Mouse (Mus musculus) lung, adult 2 months (tissue): Measurements from ENCODE around the gene Efcab5. TPM values are rescaled to one million over a fixed set of nuclear protein-coding genes. Genes with fewer than 3 reads are reported as not detected.
"Not testable (repeated sequence)": the region's sequence is repeated elsewhere in the genome, so short reads cannot be mapped to it uniquely, and the experiment has no call there.

Source experiments
- DNase-seq: peaks from one replicate; pipeline ENCODE4 v3.0.0; 2022
- H3K4me1 ChIP-seq: fragments of 200-500 bp; 2 replicates; pipeline ENCODE4 v1.6.1; 2011; ENCODE audit warnings: low read length; ENCODE audit not compliant: control insufficient read depth, insufficient read depth
- H3K4me3 ChIP-seq: fragments of 200-500 bp; replicated peaks from 2 replicates; pipeline ENCODE3; 2011; ENCODE audit warnings: low read depth, mild to moderate bottlenecking, control low read depth, low read length; ENCODE audit errors: extremely low read depth
- CTCF ChIP-seq: fragments of 200-500 bp; IDR thresholded peaks from 2 replicates; pipeline ENCODE4 v1.5.1; 2011; ENCODE audit warnings: mild to moderate bottlenecking, low read length, control low read depth; ENCODE audit not compliant: insufficient read depth
- POLR2A ChIP-seq: fragments of 200-500 bp; IDR thresholded peaks from 2 replicates; pipeline ENCODE4 v1.6.1; 2011; ENCODE audit warnings: low read depth, mild to moderate bottlenecking, control low read depth, low read length, borderline replicate concordance; ENCODE audit errors: extremely low read depth
- WGBS: fragments of 180-500 bp; shearing (Covaris S2); methylation state at CpG from one replicate; pipeline ENCODE4 v1.1.7; 2018; 5-methylcytosine and 5-hydroxymethylcytosine counted together
- polyA plus RNA-seq: library from polyadenylated mRNA; depleted of rRNA; stranded (reverse); fragments of >200 nt; gene quantifications from 2 replicates; pipeline ENCODE4 v1.2.3, GENCODE M21; 2012

Efcab5 gene
- polyA plus RNA-seq, 1 experiment = 0.50 TPM

- no peak for DNase-seq
- Histone ChIP-seq H3K4me3 (no peak overlapping the region), H3K4me1 (no peaks in the 10 kb centered on the region; the same call in 1 of the 2 replicates)
- WGBS = 67% methylated on average over 5 of the region's 5 CpGs
- TF ChIP-seq CTCF (no peak), POLR2A (no peak)
These were observed 7.2 kb downstream of the Efcab5 start for GRCm38 (mm10) chr11:77181528-77181927.

DNA sequence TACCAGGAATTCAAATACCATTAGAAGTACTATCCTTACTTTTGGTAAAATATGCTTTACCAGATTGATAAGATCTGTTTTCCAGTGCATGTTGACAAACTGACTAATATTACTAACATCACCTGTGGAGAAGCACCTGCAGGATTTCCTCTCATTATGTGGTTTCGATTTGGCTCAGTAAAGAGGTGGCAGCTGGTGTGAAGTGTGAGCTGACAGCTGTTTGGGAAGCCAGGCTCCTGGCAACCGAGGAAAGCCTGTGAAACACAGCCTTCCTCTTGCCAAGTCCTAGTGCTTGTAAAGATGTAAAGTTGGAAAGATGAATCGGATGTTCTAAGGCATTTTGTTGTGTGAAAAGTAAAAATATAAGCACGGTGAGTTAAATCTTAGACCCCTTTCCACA, 7.9 kb downstream of the Efcab5 start:
- DNase-seq = no peak
- TF ChIP-seq POLR2A (no peak), CTCF (no peak)
- WGBS = 32% methylated on average over 4 of the region's 4 CpGs
- no peak overlapping the region for H3K4me3 ChIP-seq
- no peaks in the 10 kb centered on the region; the same call in 1 of the 2 replicates for H3K4me1 ChIP-seq

GRCm38 (mm10) chr11:77179771-77180170, 9.0 kb downstream of the Efcab5 start:
- Histone ChIP-seq H3K4me1 (no peaks in the 10 kb centered on the region), H3K4me3 (no peak overlapping the region)
- TF ChIP-seq CTCF (no peak), POLR2A (no peak)
- WGBS = 73% methylated on average over 3 of the region's 3 CpGs
- DNase-seq = no peak

DNA sequence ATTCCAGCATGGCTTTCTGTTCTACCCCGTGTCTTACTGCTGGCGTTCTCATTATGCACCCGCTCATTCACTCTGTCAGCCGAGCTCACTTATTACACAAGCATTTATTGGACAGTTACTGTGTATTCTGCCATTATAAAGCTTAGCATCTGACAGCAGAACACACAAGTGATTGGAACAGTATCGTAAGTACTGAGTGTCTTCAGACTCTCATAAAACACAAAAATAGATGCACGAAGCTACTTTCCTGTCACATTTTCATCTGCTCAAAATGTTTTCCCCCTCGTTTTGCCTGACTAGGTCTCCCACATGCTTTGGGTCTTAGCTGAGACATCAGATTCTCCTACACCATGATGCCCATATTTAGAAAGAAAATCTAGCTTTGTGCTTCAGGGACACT, 14.2 kb downstream of the Efcab5 start:
- no peak for TF ChIP-seq POLR2A
- TF ChIP-seq CTCF = no peak
- no peak for DNase-seq
- no peak overlapping the region for H3K4me3 ChIP-seq
- WGBS = 72% methylated on average over 7 of the region's 7 CpGs
- no peaks in the 10 kb centered on the region for H3K4me1 ChIP-seq

DNA sequence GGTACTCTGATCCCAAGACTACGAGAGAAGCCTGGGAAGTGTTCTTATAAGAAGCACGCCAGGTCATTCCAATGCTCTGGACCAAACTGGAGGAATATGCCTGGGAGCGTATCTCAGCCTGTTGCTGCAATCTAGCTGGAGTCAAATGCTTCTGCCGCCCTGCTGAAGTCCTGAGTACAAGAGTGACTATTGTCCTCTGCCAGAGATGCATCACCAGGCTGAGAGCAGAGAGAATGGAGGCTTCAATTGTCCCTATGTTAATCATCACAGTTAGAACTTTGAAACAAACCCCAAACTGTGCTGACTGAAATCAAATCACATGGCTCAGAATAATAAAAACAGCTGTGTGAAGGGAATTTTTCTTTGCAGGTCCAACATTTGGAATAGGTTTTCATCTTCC, 15.0 kb downstream of the Efcab5 start:
- H3K4me1 ChIP-seq = no peaks in the 10 kb centered on the region
- WGBS = 72% methylated on average over 4 of the region's 4 CpGs
- no peak overlapping the region for H3K4me3 ChIP-seq
- DNase-seq = no peak
- TF ChIP-seq POLR2A (no peak), CTCF (no peak)

GRCm38 (mm10) chr11:77160744-77161143, 28.0 kb downstream of the Efcab5 start:
- 58% methylated on average over 1 of the region's 1 CpGs for WGBS
- no peaks in the 10 kb centered on the region for H3K4me1 ChIP-seq
- no peak for DNase-seq
- TF ChIP-seq POLR2A = no peak
- TF ChIP-seq CTCF = no peak
- no peak overlapping the region for H3K4me3 ChIP-seq

GRCm38 (mm10) chr11:77160341-77160740, 28.4 kb downstream of the Efcab5 start:
- no peak for DNase-seq
- H3K4me1 ChIP-seq = no peaks in the 10 kb centered on the region
- TF ChIP-seq CTCF (no peak), POLR2A (no peak)
- 54% methylated on average over 9 of the region's 9 CpGs for WGBS
- no peak overlapping the region for H3K4me3 ChIP-seq

- 78% methylated on average over 5 of the region's 5 CpGs for WGBS
These were observed 34.6 kb downstream of the Efcab5 start for GRCm38 (mm10) chr11:77154214-77154613.

DNA sequence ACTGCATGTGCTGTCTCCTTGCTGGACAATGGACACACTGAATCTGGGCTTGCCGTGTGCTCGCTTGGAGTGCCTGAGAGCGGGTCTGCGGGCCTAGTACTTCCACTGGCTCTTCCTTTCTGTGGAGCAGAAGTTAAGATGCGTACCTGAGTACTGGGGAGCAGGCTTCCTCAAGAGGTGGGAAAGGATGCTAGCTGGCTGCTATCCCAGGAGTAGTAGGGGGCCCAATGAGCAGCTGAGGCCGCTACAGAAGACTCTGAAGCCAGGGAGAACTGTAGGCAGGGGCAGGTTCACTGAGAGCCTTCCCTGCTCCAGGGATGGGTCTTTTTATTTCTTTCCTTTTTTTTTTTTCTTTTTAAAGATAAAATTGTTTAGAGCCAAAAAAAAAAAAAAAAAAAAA, 38.0 kb downstream of the Efcab5 start:
- DNase-seq = no peak
- H3K4me3 ChIP-seq = no peak overlapping the region
- TF ChIP-seq CTCF (no peak), POLR2A (no peak)
- 86% methylated on average over 6 of the region's 6 CpGs for WGBS
- no peaks in the 10 kb centered on the region for H3K4me1 ChIP-seq

More at GRCm38 (mm10) chr11:77154214-77154613, 34.6 kb downstream of the Efcab5 start:
- DNase-seq = no peak
- TF ChIP-seq CTCF (no peak), POLR2A (no peak)
- H3K4me1 ChIP-seq = no peaks in the 10 kb centered on the region
- H3K4me3 ChIP-seq = no peak overlapping the region

DNA sequence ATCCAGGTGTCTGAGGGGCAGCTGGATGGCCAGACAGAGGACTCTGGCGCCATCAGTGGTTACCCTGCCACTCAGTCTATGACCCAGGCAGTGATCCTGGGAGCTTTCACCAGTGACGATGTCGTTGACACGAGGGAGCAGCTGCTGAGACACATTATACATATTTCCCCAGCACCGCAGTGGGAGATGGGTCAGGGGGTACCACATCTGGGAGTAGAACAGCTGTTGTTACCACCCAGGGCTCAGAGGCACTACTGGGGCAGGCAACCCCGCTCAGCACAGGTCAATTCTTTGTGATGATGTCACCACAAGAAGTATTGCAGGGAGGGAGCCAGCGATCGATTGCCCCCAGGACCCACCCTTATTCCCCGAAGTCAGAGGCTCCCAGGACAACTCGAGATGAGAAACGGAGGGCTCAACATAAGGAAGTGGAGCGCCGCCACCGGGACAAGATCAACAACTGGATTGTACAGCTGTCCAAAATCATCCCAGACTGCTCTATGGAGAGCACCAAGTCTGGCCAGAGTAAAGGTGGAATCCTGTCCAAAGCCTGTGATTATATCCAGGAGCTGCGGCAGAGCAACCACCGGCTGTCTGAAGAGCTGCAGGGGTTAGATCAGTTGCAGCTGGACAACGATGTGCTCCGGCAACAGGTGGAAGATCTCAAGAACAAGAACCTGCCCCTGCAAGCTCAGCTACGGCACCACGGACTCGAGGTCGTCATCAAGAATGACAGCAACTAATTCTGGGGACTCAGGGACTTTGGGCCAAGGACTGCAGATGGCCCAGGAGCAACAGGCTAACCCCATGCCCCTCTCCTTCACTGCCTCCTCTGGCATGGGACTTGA, 38.8 kb downstream of the Efcab5 start:
- 68% methylated on average over 22 of the region's 22 CpGs for WGBS
- not testable (repeated sequence) for DNase-seq, H3K4me1 ChIP-seq, H3K4me3 ChIP-seq
